Mouse (Mus musculus): ENCODE results near the gene Slc22a13. TPM values are rescaled to one million over a fixed set of nuclear protein-coding genes. Genes with fewer than 3 reads are reported as not detected.

The Slc22a13 gene
- total RNA-seq, 1 experiment from 2014 or later = not detected

DNA sequence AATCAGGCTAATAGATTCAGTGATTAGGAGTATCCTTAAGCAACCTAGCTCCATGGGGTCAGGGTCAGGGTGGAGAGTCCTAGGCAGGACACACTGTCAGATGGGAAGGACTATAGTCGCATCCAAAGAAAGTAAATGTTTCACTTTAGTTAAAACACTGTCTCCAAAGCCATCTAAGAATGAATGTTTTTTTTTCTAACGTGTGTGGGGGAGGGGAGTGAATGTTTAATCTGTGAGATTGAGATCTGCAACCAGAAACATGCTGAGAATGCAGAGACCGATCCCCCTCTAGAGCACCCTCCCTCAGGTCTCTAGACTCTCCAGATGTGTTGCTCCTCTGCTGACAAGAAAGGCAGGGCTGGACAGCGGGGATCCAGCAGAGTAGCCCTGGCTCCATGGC, 1.8 kb downstream of the Slc22a13 start:
- no peak for ATAC-seq (replicated peaks in 1 of 2; ENCODE audit: insufficient read depth in 1 of 2, low FRiP score in 2 of 2, low TSS enrichment in 1 of 2, low read depth in 1 of 2, poor library complexity in 2 of 2, severe bottlenecking in 2 of 2)

DNA sequence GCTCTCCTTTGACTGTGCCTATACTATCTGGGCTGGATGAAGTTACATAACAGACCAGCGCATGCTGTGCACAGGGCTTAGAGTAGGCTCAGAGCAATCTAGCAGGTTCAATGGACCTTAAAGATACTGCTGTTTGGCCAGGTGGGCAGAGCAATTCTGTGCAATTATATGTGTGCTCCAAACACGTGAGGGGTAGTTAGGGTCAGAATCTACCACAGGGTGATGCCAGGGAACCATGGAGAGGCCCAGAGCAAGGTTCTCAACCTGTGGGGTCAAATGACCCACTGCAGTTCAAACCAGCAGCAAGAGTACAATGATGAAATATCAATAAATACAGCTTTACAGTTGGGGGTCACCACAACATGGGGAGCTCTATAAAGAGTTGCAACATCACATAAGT, 2.2 kb downstream of the Slc22a13 start:
- ATAC-seq (replicated peaks in 1 of 2; ENCODE audit: insufficient read depth in 1 of 2, low FRiP score in 2 of 2, low TSS enrichment in 1 of 2, low read depth in 1 of 2, poor library complexity in 2 of 2, severe bottlenecking in 2 of 2) = no peak

DNA sequence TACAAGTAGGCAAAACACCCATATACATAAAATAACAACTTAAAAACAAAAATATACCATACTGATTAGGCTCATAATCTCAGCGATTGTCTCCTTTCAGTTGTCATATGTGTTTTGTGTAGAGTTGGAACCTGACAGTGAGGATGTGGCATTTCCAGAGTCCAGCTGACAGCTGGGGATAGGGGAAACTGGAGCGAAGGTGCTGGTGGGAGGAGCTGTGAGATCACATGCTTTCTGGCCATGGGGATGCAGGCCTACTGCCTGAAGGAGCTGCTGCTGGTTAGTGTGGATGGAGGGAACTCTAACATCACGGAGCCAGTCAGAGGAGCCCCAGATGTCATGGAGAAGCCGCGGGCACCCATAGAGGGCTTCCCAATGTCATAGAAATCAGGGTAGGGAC, 3.1 kb downstream of the Slc22a13 start:
- no peak for ATAC-seq (replicated peaks in 1 of 2; ENCODE audit: insufficient read depth in 1 of 2, low FRiP score in 2 of 2, low TSS enrichment in 1 of 2, low read depth in 1 of 2, poor library complexity in 2 of 2, severe bottlenecking in 2 of 2)

DNA sequence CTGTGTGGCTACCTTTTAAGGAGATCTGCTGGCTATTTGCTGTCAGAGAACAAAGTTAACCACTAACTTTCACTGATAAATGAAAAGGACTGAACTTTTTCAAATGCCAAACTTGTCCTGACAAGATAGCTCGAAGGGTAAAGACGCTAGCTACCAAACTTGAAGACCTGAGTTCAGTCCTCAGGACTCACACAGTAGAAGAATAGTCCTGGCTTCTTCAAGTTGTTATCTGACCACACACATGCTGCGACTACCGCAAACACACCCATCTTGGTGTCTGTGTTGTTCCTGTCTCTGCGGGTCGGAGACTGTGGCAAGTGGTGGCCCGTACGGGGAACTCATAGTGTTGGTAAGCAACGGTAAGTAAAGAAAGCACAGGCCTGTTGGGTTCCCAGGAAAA, 5.3 kb downstream of the Slc22a13 start:
- ATAC-seq (replicated peaks in 1 of 2; ENCODE audit: insufficient read depth in 1 of 2, low FRiP score in 2 of 2, low TSS enrichment in 1 of 2, low read depth in 1 of 2, poor library complexity in 2 of 2, severe bottlenecking in 2 of 2) = no peak

DNA sequence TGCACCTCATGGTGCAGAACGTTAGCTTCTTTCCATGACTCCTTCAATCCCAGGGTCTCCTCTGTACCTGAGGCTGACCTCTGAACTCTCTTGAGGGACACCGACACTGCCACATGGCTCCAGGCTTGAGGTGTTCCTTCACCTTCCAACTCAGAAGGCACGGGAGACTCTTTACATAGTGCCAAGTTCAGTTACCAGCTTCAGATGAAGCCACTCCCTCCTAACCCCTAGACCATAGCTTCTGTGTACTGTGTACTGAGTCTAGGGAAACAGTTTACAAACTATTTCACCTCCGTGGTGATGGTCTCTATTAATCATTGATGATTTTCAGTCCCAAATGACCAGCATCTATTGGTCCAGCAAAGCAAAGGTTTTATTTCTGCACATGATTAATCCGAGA, 7.2 kb downstream of the Slc22a13 start:
- ATAC-seq (replicated peaks in 1 of 2; ENCODE audit: insufficient read depth in 1 of 2, low FRiP score in 2 of 2, low TSS enrichment in 1 of 2, low read depth in 1 of 2, poor library complexity in 2 of 2, severe bottlenecking in 2 of 2) = no peak

DNA sequence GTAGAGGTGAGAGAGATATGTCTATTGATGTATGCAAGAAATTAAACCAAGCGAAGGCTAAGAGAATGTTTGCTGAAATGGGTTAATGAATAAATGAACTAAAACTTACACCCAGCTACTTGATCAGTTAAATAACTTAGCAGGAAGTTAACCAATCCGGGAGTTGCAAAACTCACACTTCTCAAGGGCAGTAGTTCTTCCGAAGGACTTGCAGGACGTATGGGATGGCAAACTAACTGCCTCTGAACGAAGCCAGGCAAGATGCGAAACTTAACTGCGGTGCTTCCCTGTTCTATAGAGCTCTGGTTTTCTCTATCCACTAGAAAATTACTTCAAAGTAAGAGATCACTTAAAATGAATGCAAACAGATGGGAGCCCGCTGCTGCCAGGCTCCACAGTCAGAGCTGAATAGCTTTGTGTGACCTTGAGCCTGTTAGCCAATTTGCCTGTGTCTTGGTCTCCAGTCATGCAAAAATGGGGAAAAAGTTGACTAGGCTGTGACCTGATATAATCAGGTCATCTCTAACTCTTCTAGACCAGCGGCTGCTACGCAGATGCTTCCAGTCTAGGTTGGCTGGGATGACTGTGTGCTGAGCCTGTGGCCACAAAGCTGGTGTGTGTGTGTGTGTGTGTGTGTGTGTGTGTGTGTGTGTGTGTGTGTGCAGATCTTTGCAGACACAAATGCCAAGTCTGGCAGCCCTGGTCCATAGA, 9.6 kb downstream of the Slc22a13 start:
- no peak for ATAC-seq (replicated peaks in 1 of 2; ENCODE audit: insufficient read depth in 1 of 2, low FRiP score in 2 of 2, low TSS enrichment in 1 of 2, low read depth in 1 of 2, poor library complexity in 2 of 2, severe bottlenecking in 2 of 2)

DNA sequence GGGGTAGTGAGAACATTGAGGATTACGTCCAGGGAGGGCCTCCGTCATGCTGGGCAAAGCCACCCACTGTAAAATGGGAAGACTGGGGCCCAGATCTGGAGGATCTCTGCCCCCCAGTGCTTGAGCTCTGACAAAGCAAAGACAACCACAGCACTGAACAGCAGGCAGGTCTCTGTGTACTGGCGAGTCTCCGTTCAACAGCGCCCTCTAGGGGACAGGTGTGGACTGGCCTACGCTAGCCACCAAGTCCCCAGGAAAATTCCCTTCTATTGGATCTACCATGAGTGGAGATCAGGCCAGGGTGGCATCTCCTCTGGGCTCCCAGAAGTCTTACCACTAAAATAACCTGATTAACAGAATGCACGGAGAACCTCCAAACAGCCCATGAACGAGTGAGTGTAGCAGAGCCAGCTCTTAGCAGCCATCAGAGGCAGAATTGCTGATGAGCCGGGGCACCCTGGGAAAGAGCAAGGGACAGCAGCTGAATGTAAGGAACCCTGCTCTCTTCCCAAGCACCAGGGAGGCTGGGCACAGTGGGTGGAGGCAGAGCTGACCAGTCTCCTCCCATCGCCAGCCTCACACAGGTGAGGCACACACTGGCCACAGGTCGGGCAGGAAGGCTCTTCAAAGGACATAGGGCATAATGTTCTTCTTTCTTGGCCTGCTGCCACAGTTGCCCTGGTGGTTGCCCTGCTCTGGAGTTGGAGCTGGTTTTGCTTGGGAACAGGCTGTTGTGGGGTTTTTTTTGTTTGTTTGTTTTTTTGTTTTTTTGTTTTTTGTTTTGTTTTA, 16.5 kb downstream of the Slc22a13 start:
- ATAC-seq (replicated peaks in 1 of 2; ENCODE audit: insufficient read depth in 1 of 2, low FRiP score in 2 of 2, low TSS enrichment in 1 of 2, low read depth in 1 of 2, poor library complexity in 2 of 2, severe bottlenecking in 2 of 2) = peak in 1 of 2 experiments; percentile 53; a peak in 2 of 4 replicates

DNA sequence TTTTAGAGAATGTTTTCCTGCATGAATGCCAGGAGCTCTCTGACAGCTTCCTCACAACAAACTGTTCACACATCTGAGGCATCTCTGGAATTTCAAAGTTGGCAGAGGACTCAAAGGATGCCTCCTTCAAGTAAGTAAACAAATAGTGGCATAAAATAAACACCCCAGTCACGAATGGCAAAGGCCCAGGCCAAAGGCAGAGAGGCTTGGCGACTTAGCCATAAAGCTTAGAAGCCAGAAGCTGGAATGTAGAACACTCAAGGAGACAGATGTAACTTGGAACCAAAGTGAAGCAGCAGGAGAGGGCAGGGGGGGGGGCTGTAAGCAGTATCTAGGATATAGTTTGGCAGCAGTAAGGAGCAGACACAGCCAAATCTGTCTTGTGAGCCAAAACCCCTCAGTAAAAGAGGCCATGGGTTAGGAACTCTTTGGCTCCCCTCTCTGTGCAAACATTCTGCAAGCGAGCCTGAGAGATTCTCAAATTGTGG, 27.6 kb downstream of the Slc22a13 start:
- ATAC-seq (replicated peaks in 1 of 2; ENCODE audit: insufficient read depth in 1 of 2, low FRiP score in 2 of 2, low TSS enrichment in 1 of 2, low read depth in 1 of 2, poor library complexity in 2 of 2, severe bottlenecking in 2 of 2) = no peak

DNA sequence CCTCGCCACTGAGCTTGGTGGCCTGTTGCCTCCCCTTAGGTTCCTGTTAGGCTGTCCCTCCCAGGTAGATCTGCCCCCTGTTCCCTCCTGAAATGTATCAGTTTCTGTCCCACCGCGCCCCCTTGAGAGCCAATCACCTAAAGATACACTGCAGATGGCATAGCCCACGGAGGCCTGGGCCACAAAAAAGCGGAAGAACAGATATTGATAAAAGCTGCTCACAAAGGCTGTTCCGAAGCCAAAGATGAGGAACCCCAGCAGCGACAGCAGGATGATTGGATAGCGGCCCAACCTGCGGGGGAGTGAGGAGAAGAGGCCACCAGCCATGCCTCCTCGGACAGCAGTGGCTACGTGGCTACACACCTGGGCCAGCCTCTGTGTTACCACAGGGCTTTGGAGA, 29.6 kb downstream of the Slc22a13 start:
- no peak for ATAC-seq (replicated peaks in 1 of 2; ENCODE audit: insufficient read depth in 1 of 2, low FRiP score in 2 of 2, low TSS enrichment in 1 of 2, low read depth in 1 of 2, poor library complexity in 2 of 2, severe bottlenecking in 2 of 2)

DNA sequence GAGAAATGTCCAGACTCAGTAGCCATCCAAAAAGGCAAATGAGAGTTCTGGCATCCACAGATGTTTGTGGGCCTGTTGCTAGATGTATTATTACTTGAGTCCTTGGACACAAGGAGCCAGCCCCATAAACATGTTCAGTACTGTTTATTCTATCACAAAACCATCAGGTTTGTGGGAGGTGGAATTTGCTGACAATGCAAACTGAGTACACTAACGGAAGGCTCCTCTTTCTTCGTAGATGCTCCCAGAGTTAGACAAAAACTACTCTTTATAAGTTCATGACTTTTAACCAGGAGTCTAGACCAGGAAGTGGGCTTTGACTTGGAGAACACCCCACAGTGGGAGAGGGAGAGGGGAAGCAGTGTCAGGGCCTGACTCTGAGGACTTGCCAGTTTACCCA, 41.3 kb downstream of the Slc22a13 start:
- no peak for ATAC-seq (replicated peaks in 1 of 2; ENCODE audit: insufficient read depth in 1 of 2, low FRiP score in 2 of 2, low TSS enrichment in 1 of 2, low read depth in 1 of 2, poor library complexity in 2 of 2, severe bottlenecking in 2 of 2)

DNA sequence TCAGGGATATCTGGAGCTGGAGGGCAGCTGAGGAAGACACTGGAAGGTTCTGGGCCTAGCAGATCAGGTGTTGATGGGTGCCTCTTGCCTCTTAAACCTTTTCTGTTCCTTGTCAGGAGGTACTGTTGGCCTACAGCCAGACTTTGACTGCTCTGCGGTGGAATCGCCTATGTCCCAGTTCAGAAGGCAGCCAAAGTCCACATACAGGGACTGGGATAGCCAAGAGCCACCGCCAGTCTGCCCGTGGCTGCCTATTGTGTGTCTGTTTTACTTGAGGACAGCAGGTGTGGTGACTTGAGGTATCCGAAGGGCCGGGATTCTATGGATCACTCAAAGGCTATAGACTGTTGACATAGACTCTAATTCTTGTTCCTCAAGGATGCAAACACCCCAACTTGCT, 43.4 kb downstream of the Slc22a13 start:
- no peak for ATAC-seq (replicated peaks in 1 of 2; ENCODE audit: insufficient read depth in 1 of 2, low FRiP score in 2 of 2, low TSS enrichment in 1 of 2, low read depth in 1 of 2, poor library complexity in 2 of 2, severe bottlenecking in 2 of 2)

DNA sequence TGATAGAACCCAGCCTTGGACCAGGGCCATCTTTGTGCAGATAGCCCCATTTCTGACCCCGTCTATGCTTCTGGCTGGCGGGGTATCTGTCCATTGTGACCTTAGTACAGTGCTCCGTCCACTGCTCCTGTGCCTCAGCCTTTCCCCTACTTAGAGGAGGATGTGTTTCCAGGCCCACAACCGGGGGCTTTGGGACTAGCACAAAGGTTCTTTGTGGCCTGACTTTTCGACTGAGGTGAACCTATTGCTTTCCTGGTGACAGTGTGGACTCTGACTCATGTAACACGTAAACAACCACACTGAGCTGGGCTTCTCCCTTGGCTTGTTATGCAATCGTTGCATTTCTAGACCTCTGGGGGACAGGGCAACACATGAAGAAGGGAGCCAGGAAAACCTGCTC, 44.2 kb downstream of the Slc22a13 start:
- no peak for ATAC-seq (replicated peaks in 1 of 2; ENCODE audit: insufficient read depth in 1 of 2, low FRiP score in 2 of 2, low TSS enrichment in 1 of 2, low read depth in 1 of 2, poor library complexity in 2 of 2, severe bottlenecking in 2 of 2)

DNA sequence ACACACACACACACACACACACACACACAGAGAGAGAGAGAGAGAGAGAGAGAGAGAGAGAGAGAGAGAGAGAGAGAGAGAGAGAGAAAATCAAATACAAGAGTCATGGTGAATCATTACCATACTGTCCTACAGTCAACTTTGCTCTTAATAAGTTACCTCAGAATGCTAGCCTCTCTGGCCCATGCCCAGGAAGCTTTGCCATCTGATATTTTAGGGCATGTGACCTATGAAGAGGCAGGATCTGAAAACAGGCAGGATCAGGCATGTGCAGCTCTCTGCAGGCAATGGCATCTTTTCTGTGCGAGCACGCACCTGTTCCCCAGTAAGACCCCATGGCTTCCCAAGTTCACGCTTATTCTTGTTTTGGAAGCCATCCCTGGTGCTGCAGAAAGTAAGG, 48.2 kb downstream of the Slc22a13 start:
- ATAC-seq (replicated peaks in 1 of 2; ENCODE audit: insufficient read depth in 1 of 2, low FRiP score in 2 of 2, low TSS enrichment in 1 of 2, low read depth in 1 of 2, poor library complexity in 2 of 2, severe bottlenecking in 2 of 2) = no peak

DNA sequence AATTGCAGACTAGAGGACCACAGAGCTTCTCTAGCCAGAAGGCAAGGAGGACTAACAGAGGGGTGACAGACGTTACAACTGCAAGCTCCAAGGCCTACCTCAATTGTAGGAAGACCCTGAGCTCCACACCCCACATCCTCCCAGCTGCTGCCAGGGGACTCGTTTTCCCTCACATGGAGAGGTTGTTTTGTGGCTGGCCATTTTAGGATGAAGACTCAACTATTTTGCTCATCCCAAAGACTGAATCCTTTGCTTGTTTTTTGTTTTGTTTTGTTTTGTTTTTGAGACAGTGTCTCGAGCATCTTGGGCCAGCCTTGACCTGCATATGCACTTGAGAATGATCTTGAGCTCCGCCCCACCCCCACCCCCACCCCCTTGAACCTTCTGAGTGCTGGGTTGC, 50.0 kb downstream of the Slc22a13 start, which contains the start of gene Gm47289:
TSS of gene Gm47289 (plus strand) at position 301 of the 400 bp plus-strand sequence.
- ATAC-seq (replicated peaks in 1 of 2; ENCODE audit: insufficient read depth in 1 of 2, low FRiP score in 2 of 2, low TSS enrichment in 1 of 2, low read depth in 1 of 2, poor library complexity in 2 of 2, severe bottlenecking in 2 of 2) = no peak

DNA sequence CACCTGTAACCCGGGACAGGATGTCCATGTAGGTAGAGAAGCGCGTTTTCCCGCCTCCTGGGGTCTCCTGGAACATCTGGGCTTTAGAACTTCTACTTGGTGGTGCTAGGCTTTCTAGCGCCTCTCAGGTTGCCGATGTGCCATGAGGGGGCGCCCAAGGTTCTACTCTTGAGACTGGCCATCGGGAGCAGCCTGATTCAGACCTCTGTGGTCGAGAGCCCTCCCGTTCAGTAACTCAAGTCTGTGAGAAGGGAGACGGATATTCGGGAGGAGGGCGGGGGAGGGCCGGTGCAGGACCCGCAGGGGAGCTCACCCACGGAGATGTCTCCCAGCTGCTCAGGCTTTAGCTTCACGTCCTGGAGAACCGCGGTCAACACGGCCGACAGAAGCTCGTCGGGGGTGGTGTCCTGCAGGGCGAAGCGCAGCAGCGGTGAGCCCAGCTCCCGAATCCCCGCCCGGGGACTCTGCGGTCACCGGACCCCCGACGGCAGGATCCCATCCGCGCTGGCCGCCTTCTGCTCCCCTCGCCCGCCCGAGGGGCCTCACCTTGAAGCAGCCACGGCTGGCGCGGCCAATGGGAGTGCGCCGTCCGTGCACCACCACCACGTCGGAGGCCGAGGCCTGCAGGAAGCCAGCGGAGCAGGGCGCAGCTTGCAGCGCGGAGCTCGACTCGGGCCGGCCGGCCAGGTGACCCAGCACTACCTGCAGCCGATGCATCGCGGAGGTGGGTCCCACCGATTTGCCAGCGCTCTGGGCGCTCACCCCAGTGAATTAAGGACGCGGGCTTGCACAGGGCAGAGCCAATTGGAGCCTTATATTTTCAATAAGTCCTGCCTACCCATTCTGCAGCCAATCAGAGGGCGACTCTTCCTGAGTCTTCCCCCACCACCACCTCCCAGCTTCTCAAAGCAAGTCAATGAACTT, 52.4 kb downstream of the Slc22a13 start, which contains the start of gene Acaa1b:
TSS of gene Acaa1b (minus strand) at position 816 of the 924 bp plus-strand sequence.
- peak; percentile 70 to 77 for ATAC-seq (replicated peaks in 1 of 2; ENCODE audit: insufficient read depth in 1 of 2, low FRiP score in 2 of 2, low TSS enrichment in 1 of 2, low read depth in 1 of 2, poor library complexity in 2 of 2, severe bottlenecking in 2 of 2)

DNA sequence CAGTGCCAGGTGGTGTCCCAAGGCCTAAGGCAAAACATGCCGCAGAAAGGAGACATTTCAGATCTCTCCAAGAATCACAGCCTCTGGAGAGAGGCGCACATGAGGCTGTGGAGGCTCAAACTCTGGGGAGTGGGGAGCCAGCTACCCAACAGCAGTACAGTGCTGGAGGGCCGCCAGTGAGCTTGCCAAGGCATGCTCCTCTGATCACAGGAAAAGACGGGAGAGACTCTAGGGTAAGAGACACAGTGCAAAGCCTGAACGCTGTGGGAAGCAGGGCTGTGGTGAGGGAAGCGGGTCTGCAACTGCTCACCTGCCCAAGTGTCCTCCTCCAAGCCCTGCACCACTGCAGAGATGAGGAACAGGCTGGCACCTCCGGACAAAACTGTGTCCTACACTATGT, 53.1 kb downstream of the Slc22a13 start:
- ATAC-seq (replicated peaks in 1 of 2; ENCODE audit: insufficient read depth in 1 of 2, low FRiP score in 2 of 2, low TSS enrichment in 1 of 2, low read depth in 1 of 2, poor library complexity in 2 of 2, severe bottlenecking in 2 of 2) = no peak

DNA sequence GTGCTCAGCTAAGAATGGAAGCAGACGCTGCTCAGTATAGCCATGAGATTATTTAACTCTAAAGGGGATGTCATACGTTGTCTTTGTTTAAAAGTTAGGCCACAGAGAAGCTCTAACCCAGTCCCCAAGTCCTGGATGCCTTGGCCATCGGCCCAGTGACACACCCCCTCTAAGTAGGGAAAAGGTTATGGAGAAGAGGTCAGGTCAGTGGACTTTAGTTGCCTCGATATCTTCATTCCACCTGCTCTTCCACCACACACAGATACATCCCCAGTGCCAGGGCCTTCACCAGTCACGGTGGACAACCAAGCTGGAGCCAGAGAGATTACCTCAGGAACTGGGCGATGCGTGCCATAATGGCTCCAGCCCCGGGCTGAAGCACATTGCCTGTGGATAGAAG, 53.5 kb downstream of the Slc22a13 start:
- no peak for ATAC-seq (replicated peaks in 1 of 2; ENCODE audit: insufficient read depth in 1 of 2, low FRiP score in 2 of 2, low TSS enrichment in 1 of 2, low read depth in 1 of 2, poor library complexity in 2 of 2, severe bottlenecking in 2 of 2)

DNA sequence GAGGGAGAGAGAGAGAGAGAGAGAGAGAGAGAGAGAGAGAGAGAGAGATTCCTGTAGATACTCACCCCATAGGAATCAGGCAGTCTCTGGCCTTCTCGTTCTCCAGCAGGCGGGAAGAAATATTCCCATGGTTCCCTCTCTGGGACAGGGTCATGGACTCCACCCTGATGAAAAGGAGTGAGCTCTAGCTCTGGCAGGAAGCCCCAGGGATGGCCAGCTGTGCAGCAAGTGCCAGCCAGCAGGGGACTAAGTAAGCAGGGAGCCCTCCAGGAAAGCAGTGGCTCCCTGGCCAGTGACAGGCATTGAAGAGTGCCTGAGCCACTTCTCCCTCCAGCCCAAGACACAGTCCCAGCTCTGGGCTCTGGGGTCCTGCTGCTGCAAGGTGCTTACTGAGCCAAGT, 57.1 kb downstream of the Slc22a13 start:
- no peak for ATAC-seq (replicated peaks in 1 of 2; ENCODE audit: insufficient read depth in 1 of 2, low FRiP score in 2 of 2, low TSS enrichment in 1 of 2, low read depth in 1 of 2, poor library complexity in 2 of 2, severe bottlenecking in 2 of 2)
